Mouse (Mus musculus) intestine, embryonic 16.5 days (tissue): ENCODE measurements at regions not wholly inside any gene's neighbourhood (a gene's known extent, or its start where the extent isn't known, plus 50 kb on each side); places are given as distances from the start of the nearest gene placed in this dataset.

ENCODE experiments used
- ATAC-seq: fragments of 200-750 bp; cut with Nextera tagmentation; 2 replicates; pipeline ENCODE4 v1.8.0; 2017; ENCODE audit warnings: moderate TSS enrichment, moderate library complexity
- H3K27ac ChIP-seq: fragments of 300-500 bp; sonication (generic); 2 replicates; pipeline ENCODE4 v1.5.1; 2014; ENCODE audit warnings: mild to moderate bottlenecking, low read length
- H3K27me3 ChIP-seq: fragments of 300-500 bp; sonication (generic); replicated peaks from 2 replicates; pipeline ENCODE4 v1.6.1; 2014; ENCODE audit warnings: low read length, control low read depth, mixed read lengths; ENCODE audit not compliant: control insufficient read depth, insufficient read depth
- H3K36me3 ChIP-seq: fragments of 300-500 bp; sonication (generic); 2 replicates; pipeline ENCODE4 v1.6.1; 2014; ENCODE audit warnings: low read length, control low read depth; ENCODE audit not compliant: control insufficient read depth, insufficient read depth
- H3K4me1 ChIP-seq: fragments of 300-500 bp; sonication (generic); 2 replicates; pipeline ENCODE4 v1.6.1; 2014; ENCODE audit warnings: low read length, control low read depth, mixed read lengths; ENCODE audit not compliant: control insufficient read depth, insufficient read depth
- H3K4me2 ChIP-seq: fragments of 300-500 bp; sonication (generic); 2 replicates; pipeline ENCODE4 v1.6.1; 2014; ENCODE audit warnings: low read depth, low read length, control low read depth
- H3K4me3 ChIP-seq: fragments of 300-500 bp; sonication (generic); 2 replicates; pipeline ENCODE4 v1.5.1; 2014; ENCODE audit warnings: mild to moderate bottlenecking, low read length
- H3K9ac ChIP-seq: fragments of 300-500 bp; sonication (generic); 2 replicates; pipeline ENCODE4 v1.6.1; 2014; ENCODE audit warnings: low read depth, low read length
- H3K9me3 ChIP-seq: fragments of 300-500 bp; sonication (generic); 2 replicates; pipeline ENCODE4 v1.6.1; 2016; ENCODE audit warnings: low read length, control low read depth; ENCODE audit not compliant: control insufficient read depth
- WGBS: fragments of 180-500 bp; shearing (Covaris S2); extraction: QIAGEN DNeasy Blood & Tissue Kit; methylation state at CpG from one replicate; pipeline ENCODE4 v1.1.7; 2014; 5-methylcytosine and 5-hydroxymethylcytosine counted together

DNA sequence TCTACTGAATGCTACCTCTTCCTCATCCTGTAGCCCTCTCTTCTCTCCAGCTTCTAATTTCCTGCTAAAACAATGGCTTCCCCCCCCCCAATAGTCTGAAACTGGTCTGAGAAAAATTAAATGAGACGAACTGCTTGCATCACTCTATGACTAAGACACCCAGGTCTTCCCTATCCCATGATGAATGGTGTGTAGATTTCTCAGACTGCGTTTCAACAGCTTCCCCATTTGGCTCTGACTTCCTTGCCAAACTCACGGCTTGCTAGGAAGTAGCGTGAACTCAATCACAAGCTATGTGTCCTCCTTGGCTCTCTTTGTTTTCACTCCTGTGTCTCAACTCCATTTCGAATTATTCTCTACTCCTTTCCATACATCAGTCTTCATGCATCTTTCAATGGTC is 126.4 kb upstream of the Rmdn2 start:
- H3K4me3 ChIP-seq: no peak overlapping the region

GRCm38 (mm10) chr17:79489306-79489705 is 122.4 kb upstream of the Rmdn2 start:
- WGBS: 84% methylated on average over 6 of the region's 6 CpGs
- no peak overlapping the region for H3K27ac ChIP-seq
- no peak for ATAC-seq
- no peaks in the 10 kb centered on the region for H3K9me3 ChIP-seq
- 0 out of 2 replicates have a peak, but pooled peaks cover 3% of the 10 kb centered on the region for H3K4me1 ChIP-seq
- H3K36me3 ChIP-seq: no peaks in the 10 kb centered on the region
- no peaks in the 10 kb centered on the region for H3K27me3 ChIP-seq
- H3K4me3 ChIP-seq: no peak overlapping the region
- H3K9ac ChIP-seq: no peak overlapping the region
- no peak overlapping the region for H3K4me2 ChIP-seq

More for the DNA sequence above, 126.4 kb upstream of the Rmdn2 start:
- Histone ChIP-seq H3K9me3 (no peaks in the 10 kb centered on the region), H3K27me3 (no peaks in the 10 kb centered on the region), H3K27ac (no peak overlapping the region), H3K36me3 (no peaks in the 10 kb centered on the region), H3K4me2 (no peak overlapping the region), H3K4me1 (0 out of 2 replicates have a peak, but pooled peaks cover 3% of the 10 kb centered on the region), H3K9ac (no peak overlapping the region)
- no peak for ATAC-seq
- 75% methylated on average over 5 of the region's 5 CpGs for WGBS

GRCm38 (mm10) chr17:79497629-79498028 is 114.0 kb upstream of the Rmdn2 start:
- WGBS: 35% methylated on average over 4 of the region's 4 CpGs
- ATAC-seq: 0 out of 2 replicates have a peak, but pooled peaks have one; percentile 23
- Histone ChIP-seq H3K4me1 (no peaks in the 10 kb centered on the region), H3K27ac (no peak overlapping the region), H3K9me3 (no peaks in the 10 kb centered on the region), H3K9ac (no peak overlapping the region), H3K27me3 (no peaks in the 10 kb centered on the region), H3K4me2 (no peak overlapping the region), H3K4me3 (no peak overlapping the region), H3K36me3 (no peaks in the 10 kb centered on the region)

GRCm38 (mm10) chr17:79498321-79498720 is 113.3 kb upstream of the Rmdn2 start:
- no peak overlapping the region for H3K9ac ChIP-seq
- no peak for ATAC-seq
- H3K4me1 ChIP-seq: no peaks in the 10 kb centered on the region
- H3K36me3 ChIP-seq: no peaks in the 10 kb centered on the region
- no peaks in the 10 kb centered on the region for H3K9me3 ChIP-seq
- WGBS: 80% methylated on average over 9 of the region's 9 CpGs
- no peaks in the 10 kb centered on the region for H3K27me3 ChIP-seq
- no peak overlapping the region for H3K27ac ChIP-seq
- H3K4me3 ChIP-seq: no peak overlapping the region
- H3K4me2 ChIP-seq: no peak overlapping the region

DNA sequence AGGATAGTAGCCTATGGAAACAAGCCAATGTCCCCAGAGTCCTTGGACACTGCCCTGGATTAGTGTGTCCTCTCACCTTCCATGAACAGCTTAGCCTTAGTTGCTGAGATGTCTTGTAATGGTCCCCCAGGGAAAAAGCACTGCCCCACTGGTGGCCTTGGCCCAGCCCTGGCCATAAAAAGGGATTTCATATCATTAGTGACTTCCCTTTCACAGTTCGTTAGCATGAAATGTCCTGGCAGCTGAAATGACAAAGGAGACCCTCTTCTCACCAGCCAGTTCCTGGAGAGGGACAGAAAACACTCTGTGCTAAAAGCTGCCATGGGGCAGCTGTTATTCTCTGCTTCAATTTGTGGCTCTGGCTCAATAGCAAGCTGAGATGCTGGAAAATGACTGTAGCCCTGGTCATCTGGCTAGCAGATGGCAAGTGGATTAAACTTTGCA is 110.6 kb upstream of the Rmdn2 start:
- Histone ChIP-seq H3K27me3 (no peaks in the 10 kb centered on the region), H3K36me3 (no peaks in the 10 kb centered on the region), H3K4me1 (no peaks in the 10 kb centered on the region), H3K4me2 (no peak overlapping the region), H3K4me3 (no peak overlapping the region), H3K9ac (no peak overlapping the region), H3K27ac (no peak overlapping the region), H3K9me3 (no peaks in the 10 kb centered on the region)
- 52% methylated on average over 1 of the region's 1 CpGs for WGBS
- ATAC-seq: no peak

GRCm38 (mm10) chr17:79501926-79502325 is 109.7 kb upstream of the Rmdn2 start:
- no peak overlapping the region for H3K27ac ChIP-seq
- no peak overlapping the region for H3K4me2 ChIP-seq
- no peak for ATAC-seq
- H3K4me3 ChIP-seq: no peak overlapping the region
- no peak overlapping the region for H3K9ac ChIP-seq
- H3K36me3 ChIP-seq: no peaks in the 10 kb centered on the region
- H3K9me3 ChIP-seq: no peaks in the 10 kb centered on the region
- no peaks in the 10 kb centered on the region for H3K4me1 ChIP-seq
- 71% methylated on average over 2 of the region's 2 CpGs for WGBS
- H3K27me3 ChIP-seq: no peaks in the 10 kb centered on the region

GRCm38 (mm10) chr17:79503037-79503436 is 108.6 kb upstream of the Rmdn2 start:
- Histone ChIP-seq H3K27ac (no peak overlapping the region), H3K36me3 (no peaks in the 10 kb centered on the region), H3K4me2 (no peak overlapping the region), H3K9me3 (no peaks in the 10 kb centered on the region), H3K9ac (no peak overlapping the region), H3K27me3 (no peaks in the 10 kb centered on the region), H3K4me3 (no peak overlapping the region), H3K4me1 (no peaks in the 10 kb centered on the region)
- WGBS: 88% methylated on average over 2 of the region's 2 CpGs
- no peak for ATAC-seq

DNA sequence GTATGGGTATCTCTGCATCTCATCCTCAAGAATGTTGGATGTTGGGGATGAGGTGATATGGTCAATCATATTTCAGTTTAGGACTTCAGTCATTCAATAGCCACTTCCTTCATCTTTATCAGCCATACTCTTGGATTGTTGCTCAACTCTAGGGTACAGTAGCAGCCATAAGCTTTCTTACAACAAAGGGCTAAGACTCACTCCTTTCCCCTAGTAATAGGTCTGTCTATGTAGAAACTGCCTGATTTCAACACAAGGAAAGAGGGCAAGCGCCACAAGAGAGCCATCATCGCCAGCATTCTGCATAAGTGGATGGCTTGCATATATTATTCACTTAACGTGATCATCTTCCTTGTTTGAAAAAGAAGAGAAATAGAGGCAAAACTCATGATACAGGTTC is 107.5 kb upstream of the Rmdn2 start:
- Histone ChIP-seq H3K27me3 (no peaks in the 10 kb centered on the region), H3K27ac (no peak overlapping the region), H3K4me2 (no peak overlapping the region), H3K4me3 (no peak overlapping the region), H3K4me1 (no peaks in the 10 kb centered on the region), H3K9me3 (no peaks in the 10 kb centered on the region), H3K36me3 (no peaks in the 10 kb centered on the region), H3K9ac (no peak overlapping the region)
- no peak for ATAC-seq
- 84% methylated on average over 3 of the region's 3 CpGs for WGBS

- H3K36me3 ChIP-seq: no peaks in the 10 kb centered on the region
- no peak for ATAC-seq
- H3K27me3 ChIP-seq: no peaks in the 10 kb centered on the region
- H3K9ac ChIP-seq: no peak overlapping the region
- no peak overlapping the region for H3K27ac ChIP-seq
- H3K4me1 ChIP-seq: peaks cover 4% of the 10 kb centered on the region; the same call in 1 of the 2 replicates
- no peak overlapping the region for H3K4me2 ChIP-seq
- H3K4me3 ChIP-seq: no peak overlapping the region
- H3K9me3 ChIP-seq: no peaks in the 10 kb centered on the region
- 93% methylated on average over 1 of the region's 1 CpGs for WGBS
Measured at GRCm38 (mm10) chr17:79505565-79505964, 106.1 kb upstream of the Rmdn2 start.

- Histone ChIP-seq H3K4me3 (no peak overlapping the region), H3K27me3 (no peaks in the 10 kb centered on the region), H3K9ac (no peak overlapping the region), H3K9me3 (no peaks in the 10 kb centered on the region), H3K4me1 (peaks cover 4% of the 10 kb centered on the region; the same call in 1 of the 2 replicates), H3K27ac (no peak overlapping the region), H3K36me3 (no peaks in the 10 kb centered on the region), H3K4me2 (no peak overlapping the region)
- no peak for ATAC-seq
- WGBS: 54% methylated on average over 8 of the region's 8 CpGs
Measured at GRCm38 (mm10) chr17:79509281-79509680, 102.4 kb upstream of the Rmdn2 start.
